Mouse (Mus musculus): ENCODE measurements around the gene Spout1. TPM values are rescaled to one million over a fixed set of nuclear protein-coding genes. Genes with fewer than 3 reads are reported as not detected.
A peak's percentile ranks its signal among the peaks of the same experiment; 100 is the strongest.

Spout1 gene
- total and polyA plus RNA-seq, 2 experiments from 2014 or later: 13.6 to 16.3 TPM

DNA sequence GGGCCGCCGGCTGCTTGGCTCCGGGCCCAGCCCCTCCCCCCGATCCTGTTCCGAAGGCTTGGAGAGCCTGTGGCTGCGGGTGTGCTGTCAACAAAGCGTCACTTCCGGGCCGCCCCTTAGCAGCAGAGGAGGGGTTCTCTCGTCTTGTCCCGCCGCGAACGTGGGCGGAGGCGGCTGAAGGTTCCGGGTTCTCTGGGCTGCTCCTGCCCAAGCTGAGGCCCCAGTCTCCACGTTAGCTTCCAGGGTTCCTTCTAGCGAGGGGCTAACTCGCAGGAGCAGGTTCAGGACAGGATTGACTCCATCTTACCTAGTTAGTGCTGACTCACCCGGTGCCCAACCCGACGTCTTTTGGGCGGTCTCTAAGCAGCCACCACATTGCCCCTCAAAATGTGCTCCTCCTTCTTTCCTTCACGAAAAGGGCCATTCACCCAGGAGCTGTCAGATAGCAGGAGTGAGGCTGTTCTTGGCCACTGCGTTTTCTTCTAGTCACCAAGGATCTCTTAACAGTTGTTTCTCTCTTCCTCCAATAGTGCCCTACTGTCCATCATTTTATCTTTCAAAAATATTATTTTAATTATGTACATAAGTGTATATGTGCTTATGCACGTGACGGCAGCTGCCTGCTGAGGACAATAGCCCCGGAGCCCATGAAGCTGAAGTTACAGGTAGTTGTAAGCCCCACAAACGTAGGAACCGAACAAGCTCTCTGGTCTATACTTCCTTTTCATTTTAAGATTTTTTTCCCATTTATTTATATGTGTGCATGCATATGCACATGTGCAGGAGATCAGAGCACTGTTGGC, 53.6 kb downstream of the Spout1 start, which contains the start of gene Zer1:
Gene Zer1, minus strand, starts transcription at position 114 of the 803 bp plus-strand sequence.
- ATAC-seq (ENCODE audit: insufficient read depth, low read depth) (peak; percentile 97), DNase-seq (ENCODE audit: low spot score) (peak; percentile 92)
- no peaks in the 10 kb centered on the region for H3K9me3 ChIP-seq (replicated peaks; ENCODE audit: control insufficient read depth, low read length)
- WGBS: 8% methylated on average over 30 of the region's 31 CpGs
- H3K4me1 ChIP-seq (ENCODE audit: control insufficient read depth, insufficient read depth): peaks cover 8% of the 10 kb centered on the region
- peak; percentile 30; the same call in 1 of the 2 replicates for TF ChIP-seq EP300 (IDR thresholded peaks at IDR 0.05; ENCODE audit: low read depth)
- TF ChIP-seq CTCF (IDR thresholded peaks at IDR 0.05; ENCODE audit: low read depth): no peak
- no peaks in the 10 kb centered on the region for H3K27me3 ChIP-seq (ENCODE audit: control insufficient read depth, insufficient read depth, low read length)
- H3K27ac ChIP-seq (ENCODE audit: low read depth): peak within 1 kb of the TSS; percentile 85
- H3K9ac ChIP-seq (replicated peaks; ENCODE audit: low read depth, low read length): peak within 1 kb of the TSS; percentile 84
- H3K4me2 ChIP-seq (ENCODE audit: low read depth, low read length): peak within 1 kb of the TSS; percentile 95
- peak within 1 kb of the TSS; percentile 81 for H3K4me3 ChIP-seq (ENCODE audit: low read depth, low read length)
- H3K36me3 ChIP-seq (replicated peaks; ENCODE audit: control insufficient read depth, insufficient read depth, low read length): no peaks in the 10 kb centered on the region

DNA sequence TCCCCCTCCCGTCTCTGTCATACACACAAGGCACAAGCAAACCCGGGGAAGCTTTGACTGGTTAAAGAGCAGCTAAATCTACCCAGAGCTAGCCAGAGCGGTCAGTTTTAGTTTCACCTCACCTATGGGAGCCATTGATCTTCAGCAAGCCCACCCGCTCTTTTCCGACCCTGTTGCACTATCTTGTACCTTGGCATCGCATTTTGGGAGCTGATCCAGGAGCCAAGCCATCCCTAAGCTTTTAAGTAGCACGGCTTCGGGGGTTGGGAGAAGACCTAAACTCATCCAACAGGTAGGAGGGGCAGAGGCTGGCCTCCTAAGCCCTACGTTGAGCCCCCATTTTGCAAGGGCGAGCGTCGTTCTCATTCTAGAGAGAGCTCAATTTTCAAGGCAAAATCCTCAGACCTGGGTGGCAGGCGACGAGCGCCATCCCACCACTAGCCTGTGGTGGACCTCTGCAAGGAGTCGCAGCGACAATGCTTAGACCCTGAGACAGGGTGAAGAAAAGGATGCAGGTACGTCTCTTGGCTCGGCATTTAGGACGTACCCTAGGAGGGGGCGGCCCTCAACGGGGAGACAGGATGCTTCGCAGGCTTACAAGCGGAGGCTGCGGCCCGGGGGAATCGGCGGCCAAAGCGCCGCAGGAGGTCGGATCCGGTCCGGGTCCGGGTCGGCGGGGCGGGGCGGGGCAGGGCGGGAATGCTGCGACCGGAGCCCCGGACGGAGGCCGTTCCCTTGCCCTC, 54.4 kb downstream of the Spout1 start:
- TF ChIP-seq CTCF (IDR thresholded peaks at IDR 0.05; ENCODE audit: low read depth): no peak
- no peak for TF ChIP-seq EP300 (IDR thresholded peaks at IDR 0.05; ENCODE audit: low read depth)
- Histone ChIP-seq H3K4me1 (ENCODE audit: control insufficient read depth, insufficient read depth) (peaks cover 8% of the 10 kb centered on the region), H3K27ac (ENCODE audit: low read depth) (peak overlapping the region; percentile 85), H3K27me3 (ENCODE audit: control insufficient read depth, insufficient read depth, low read length) (no peaks in the 10 kb centered on the region), H3K4me3 (ENCODE audit: low read depth, low read length) (peak overlapping the region; percentile 81), H3K9ac (replicated peaks; ENCODE audit: low read depth, low read length) (peak overlapping the region; percentile 84), H3K36me3 (replicated peaks; ENCODE audit: control insufficient read depth, insufficient read depth, low read length) (no peaks in the 10 kb centered on the region), H3K9me3 (replicated peaks; ENCODE audit: control insufficient read depth, low read length) (no peaks in the 10 kb centered on the region), H3K4me2 (ENCODE audit: low read depth, low read length) (peak overlapping the region; percentile 95)
- DNase-seq (ENCODE audit: low spot score) (no peak), ATAC-seq (ENCODE audit: insufficient read depth, low read depth) (peak; percentile 54)
- WGBS: 1% methylated on average over 36 of the region's 44 CpGs

Other genes starting within 250 kb of the Spout1 start
- gene Gle1, start 243.0 kb downstream of the Spout1 start, total RNA-seq (2014; rRNA removed; ENCODE audit: low replicate concordance): 14.7 and 21.4 TPM in 2 replicates
- 22.8 and 23.0 TPM in 2 replicates for gene Gle1, start 243.0 kb downstream of the Spout1 start, polyA plus RNA-seq (2015; fragmentation: Nextera tagmentation; extraction: Ambion mirVana)
- 245 and 266 TPM in 2 replicates for gene Sptan1, start 212.9 kb downstream of the Spout1 start, total RNA-seq (2014; rRNA removed; ENCODE audit: low replicate concordance)
- 66.4 and 79.3 TPM in 2 replicates for gene Sptan1, start 212.9 kb downstream of the Spout1 start, polyA plus RNA-seq (2015; fragmentation: Nextera tagmentation; extraction: Ambion mirVana)
- 26.2 and 30.1 TPM in 2 replicates for gene Wdr34, start 129.6 kb downstream of the Spout1 start, total RNA-seq (2014; rRNA removed; ENCODE audit: low replicate concordance)
- 17.3 and 17.6 TPM in 2 replicates for gene Wdr34, start 129.6 kb downstream of the Spout1 start, polyA plus RNA-seq (2015; fragmentation: Nextera tagmentation; extraction: Ambion mirVana)
- gene Set, start 121.1 kb downstream of the Spout1 start, total RNA-seq (2014; rRNA removed; ENCODE audit: low replicate concordance): 103 and 123 TPM in 2 replicates
- 131 and 139 TPM in 2 replicates for gene Set, start 121.1 kb downstream of the Spout1 start, polyA plus RNA-seq (2015; fragmentation: Nextera tagmentation; extraction: Ambion mirVana)
- 13.9 and 18.9 TPM in 2 replicates for gene Pkn3, start 100.8 kb downstream of the Spout1 start, total RNA-seq (2014; rRNA removed; ENCODE audit: low replicate concordance)
- gene Pkn3, start 100.8 kb downstream of the Spout1 start, polyA plus RNA-seq (2015; fragmentation: Nextera tagmentation; extraction: Ambion mirVana): 5.7 and 6.0 TPM in 2 replicates
- gene Zdhhc12, start 84.8 kb downstream of the Spout1 start, total RNA-seq (2014; rRNA removed; ENCODE audit: low replicate concordance): 15.5 and 27.4 TPM in 2 replicates
- 19.9 and 21.1 TPM in 2 replicates for gene Zdhhc12, start 84.8 kb downstream of the Spout1 start, polyA plus RNA-seq (2015; fragmentation: Nextera tagmentation; extraction: Ambion mirVana)
- 31.2 and 32.4 TPM in 2 replicates for gene Zer1, start 53.9 kb downstream of the Spout1 start, total RNA-seq (2014; rRNA removed; ENCODE audit: low replicate concordance)
- 3.7 and 4.1 TPM in 2 replicates for gene Zer1, start 53.9 kb downstream of the Spout1 start, polyA plus RNA-seq (2015; fragmentation: Nextera tagmentation; extraction: Ambion mirVana)
- 21.4 and 29.5 TPM in 2 replicates for gene Tbc1d13, start 44.7 kb downstream of the Spout1 start, total RNA-seq (2014; rRNA removed; ENCODE audit: low replicate concordance)
- 2.9 and 3.0 TPM in 2 replicates for gene Tbc1d13, start 44.7 kb downstream of the Spout1 start, polyA plus RNA-seq (2015; fragmentation: Nextera tagmentation; extraction: Ambion mirVana)
- gene Endog, start 7.0 kb downstream of the Spout1 start, total RNA-seq (2014; rRNA removed; ENCODE audit: low replicate concordance): 124 and 127 TPM in 2 replicates
- 72.9 and 73.0 TPM in 2 replicates for gene Endog, start 7.0 kb downstream of the Spout1 start, polyA plus RNA-seq (2015; fragmentation: Nextera tagmentation; extraction: Ambion mirVana)
- gene Kyat1, start 27.4 kb upstream of the Spout1 start, total RNA-seq (2014; rRNA removed; ENCODE audit: low replicate concordance): 76.8 and 81.2 TPM in 2 replicates
- 50.7 and 51.7 TPM in 2 replicates for gene Kyat1, start 27.4 kb upstream of the Spout1 start, polyA plus RNA-seq (2015; fragmentation: Nextera tagmentation; extraction: Ambion mirVana)
- gene Lrrc8a, start 59.3 kb upstream of the Spout1 start, total RNA-seq (2014; rRNA removed; ENCODE audit: low replicate concordance): 50.8 and 66.2 TPM in 2 replicates
- 43.5 and 46.4 TPM in 2 replicates for gene Lrrc8a, start 59.3 kb upstream of the Spout1 start, polyA plus RNA-seq (2015; fragmentation: Nextera tagmentation; extraction: Ambion mirVana)
- gene Gm28035, start 62.1 kb upstream of the Spout1 start, total RNA-seq (2014; rRNA removed; ENCODE audit: low replicate concordance): 13.9 TPM in 1 of 2 replicates, not detected in the other
- 0.10 and 0.12 TPM in 2 replicates for gene Gm28035, start 62.1 kb upstream of the Spout1 start, polyA plus RNA-seq (2015; fragmentation: Nextera tagmentation; extraction: Ambion mirVana)
- gene Phyhd1, start 87.7 kb upstream of the Spout1 start, total RNA-seq (2014; rRNA removed; ENCODE audit: low replicate concordance): 12.9 and 47.1 TPM in 2 replicates
- 14.7 and 15.9 TPM in 2 replicates for gene Phyhd1, start 87.7 kb upstream of the Spout1 start, polyA plus RNA-seq (2015; fragmentation: Nextera tagmentation; extraction: Ambion mirVana)
- gene Gm28038, start 102.6 kb upstream of the Spout1 start, total RNA-seq (2014; rRNA removed; ENCODE audit: low replicate concordance): not detected in 2 replicates
- gene Gm28038, start 102.6 kb upstream of the Spout1 start, polyA plus RNA-seq (2015; fragmentation: Nextera tagmentation; extraction: Ambion mirVana): not detected in 2 replicates
- gene Dolk, start 107.9 kb upstream of the Spout1 start, total RNA-seq (2014; rRNA removed; ENCODE audit: low replicate concordance): 45.4 and 53.8 TPM in 2 replicates
- gene Dolk, start 107.9 kb upstream of the Spout1 start, polyA plus RNA-seq (2015; fragmentation: Nextera tagmentation; extraction: Ambion mirVana): 27.2 and 32.8 TPM in 2 replicates
- gene Nup188, start 107.9 kb upstream of the Spout1 start, total RNA-seq (2014; rRNA removed; ENCODE audit: low replicate concordance): 24.6 and 32.3 TPM in 2 replicates
- gene Nup188, start 107.9 kb upstream of the Spout1 start, polyA plus RNA-seq (2015; fragmentation: Nextera tagmentation; extraction: Ambion mirVana): 10.5 and 11.0 TPM in 2 replicates
- 204 and 234 TPM in 2 replicates for gene Sh3glb2, start 180.9 kb upstream of the Spout1 start, total RNA-seq (2014; rRNA removed; ENCODE audit: low replicate concordance)
- 89.5 and 93.8 TPM in 2 replicates for gene Sh3glb2, start 180.9 kb upstream of the Spout1 start, polyA plus RNA-seq (2015; fragmentation: Nextera tagmentation; extraction: Ambion mirVana)
- gene Miga2, start 185.8 kb upstream of the Spout1 start, total RNA-seq (2014; rRNA removed; ENCODE audit: low replicate concordance): 82.6 and 105 TPM in 2 replicates
- gene Miga2, start 185.8 kb upstream of the Spout1 start, polyA plus RNA-seq (2015; fragmentation: Nextera tagmentation; extraction: Ambion mirVana): 31.9 and 32.6 TPM in 2 replicates
- 40.6 and 56.4 TPM in 2 replicates for gene Dolpp1, start 213.8 kb upstream of the Spout1 start, total RNA-seq (2014; rRNA removed; ENCODE audit: low replicate concordance)
- 14.4 and 15.0 TPM in 2 replicates for gene Dolpp1, start 213.8 kb upstream of the Spout1 start, polyA plus RNA-seq (2015; fragmentation: Nextera tagmentation; extraction: Ambion mirVana)
- gene Crat, start 237.4 kb upstream of the Spout1 start, total RNA-seq (2014; rRNA removed; ENCODE audit: low replicate concordance): 351 and 413 TPM in 2 replicates
- 263 and 266 TPM in 2 replicates for gene Crat, start 237.4 kb upstream of the Spout1 start, polyA plus RNA-seq (2015; fragmentation: Nextera tagmentation; extraction: Ambion mirVana)
- 109 and 112 TPM in 2 replicates for gene Ptpa, start 237.6 kb upstream of the Spout1 start, total RNA-seq (2014; rRNA removed; ENCODE audit: low replicate concordance)
- 92.4 TPM in 2 replicates for gene Ptpa, start 237.6 kb upstream of the Spout1 start, polyA plus RNA-seq (2015; fragmentation: Nextera tagmentation; extraction: Ambion mirVana)